Mouse (Mus musculus) ES-Bruce4 (cell line): ENCODE data around the gene Lamtor3. TPM values are rescaled to one million over a fixed set of nuclear protein-coding genes. Genes with fewer than 3 reads are reported as not detected.

ENCODE experiments used
- H3K27ac ChIP-seq: 2 replicates; pipeline ENCODE4 v1.5.1; 2012; ENCODE audit warnings: low read length, inconsistent platforms; ENCODE audit not compliant: insufficient read depth
- H3K27me3 ChIP-seq: 2 replicates; pipeline ENCODE4 v1.6.1; 2012; ENCODE audit warnings: mild to moderate bottlenecking, low read length, inconsistent platforms; ENCODE audit not compliant: control insufficient read depth, poor library complexity, insufficient read depth, severe bottlenecking
- H3K36me3 ChIP-seq: 2 replicates; pipeline ENCODE4 v1.6.1; 2012; ENCODE audit warnings: inconsistent platforms, mild to moderate bottlenecking, low read length, moderate library complexity; ENCODE audit not compliant: control insufficient read depth, poor library complexity, insufficient read depth, severe bottlenecking
- H3K4me1 ChIP-seq: one replicate; pipeline ENCODE4 v1.8.1; 2011; ENCODE audit warnings: low read length; ENCODE audit not compliant: control insufficient read depth, insufficient read depth
- H3K4me3 ChIP-seq: 2 replicates; pipeline ENCODE4 v1.5.1; 2011; ENCODE audit warnings: low read depth, mild to moderate bottlenecking, low read length
- H3K9ac ChIP-seq: 2 replicates; pipeline ENCODE4 v1.6.1; 2012; ENCODE audit warnings: low read depth, mild to moderate bottlenecking, inconsistent platforms; ENCODE audit not compliant: poor library complexity, severe bottlenecking
- H3K9me3 ChIP-seq: replicated peaks from 2 replicates; pipeline ENCODE4 v1.6.1; 2012; ENCODE audit warnings: mild to moderate bottlenecking, low read length, inconsistent platforms; ENCODE audit not compliant: control insufficient read depth, poor library complexity, insufficient read depth, severe bottlenecking
- CTCF ChIP-seq: IDR thresholded peaks from one replicate; pipeline ENCODE4 v1.8.1; 2011; ENCODE audit warnings: low read depth, low read length
- EP300 ChIP-seq: IDR thresholded peaks from 2 replicates; pipeline ENCODE4 v1.6.1; 2011; ENCODE audit warnings: low read depth, low read length; ENCODE audit not compliant: insufficient read depth
- POLR2A ChIP-seq: IDR thresholded peaks from one replicate; pipeline ENCODE4 v1.8.1; 2011; ENCODE audit warnings: low read length; ENCODE audit not compliant: insufficient read depth
- polyA plus RNA-seq: library from polyadenylated mRNA; stranded (reverse); fragments of >200 nt; gene quantifications from 2 replicates; pipeline ENCODE4 v1.2.4, GENCODE M21; 2011; ENCODE audit warnings: low read depth; ENCODE audit not compliant: missing spikeins, insufficient read depth, insufficient read length

Lamtor3 gene
- polyA plus RNA-seq, 1 experiment = 47.1 TPM

DNA sequence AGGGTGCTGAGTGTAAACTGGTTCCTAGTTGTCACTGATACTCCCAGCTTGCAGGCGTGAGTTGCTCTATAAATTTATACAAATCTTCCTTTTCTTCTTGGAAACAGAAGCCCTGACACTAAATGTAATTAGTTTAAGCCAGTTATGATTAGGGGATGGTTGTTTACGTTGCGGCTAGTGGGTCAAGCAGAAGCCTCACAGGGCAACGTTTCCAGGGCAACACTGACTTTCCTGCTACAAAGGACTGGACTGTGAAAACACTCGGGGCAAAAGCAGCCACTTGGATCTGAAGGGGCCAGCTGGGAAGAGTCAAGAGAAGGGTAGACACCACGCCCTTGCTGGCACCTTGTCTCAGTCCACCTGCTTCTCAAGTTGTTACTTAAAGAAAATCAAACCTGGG, 18.2 kb downstream of the Lamtor3 start:
- Histone ChIP-seq H3K4me1 (peaks cover 2% of the 10 kb centered on the region), H3K4me3 (no peak overlapping the region), H3K9me3 (no peaks in the 10 kb centered on the region; the same call in 1 of the 2 replicates), H3K27ac (no peak overlapping the region), H3K36me3 (0 out of 2 replicates have a peak, but pooled peaks cover 2% of the 10 kb centered on the region), H3K9ac (no peak overlapping the region), H3K27me3 (no peaks in the 10 kb centered on the region)
- TF ChIP-seq CTCF (no peak), EP300 (no peak), POLR2A (no peak)

DNA sequence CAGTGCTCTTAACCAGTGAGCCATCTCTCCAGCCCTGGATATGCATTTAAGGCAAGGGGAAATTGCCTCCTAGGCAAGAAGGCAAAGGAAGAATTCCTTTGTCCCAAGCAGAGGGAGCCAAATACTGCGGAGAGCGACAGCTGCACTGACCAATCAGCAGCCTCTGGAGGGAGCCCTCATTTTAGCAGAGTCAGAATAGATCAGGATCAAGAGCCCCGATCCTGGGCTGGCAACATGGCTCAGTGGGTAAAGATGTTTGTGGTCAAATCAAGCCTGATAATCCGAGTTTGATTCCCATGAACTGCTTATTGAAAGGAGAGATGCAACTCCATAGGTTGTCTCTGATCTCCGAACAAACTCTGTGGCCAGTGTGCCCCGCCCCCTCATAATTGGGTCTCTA, 20.3 kb downstream of the Lamtor3 start:
- Histone ChIP-seq H3K27me3 (no peaks in the 10 kb centered on the region), H3K9me3 (no peaks in the 10 kb centered on the region; the same call in 1 of the 2 replicates), H3K9ac (peak overlapping the region; percentile 61), H3K4me1 (peaks cover 2% of the 10 kb centered on the region), H3K27ac (no peak overlapping the region), H3K36me3 (no peaks in the 10 kb centered on the region), H3K4me3 (peak overlapping the region; percentile 75)
- peak; percentile 58 for TF ChIP-seq CTCF
- no peak for TF ChIP-seq POLR2A
- TF ChIP-seq EP300 = no peak

DNA sequence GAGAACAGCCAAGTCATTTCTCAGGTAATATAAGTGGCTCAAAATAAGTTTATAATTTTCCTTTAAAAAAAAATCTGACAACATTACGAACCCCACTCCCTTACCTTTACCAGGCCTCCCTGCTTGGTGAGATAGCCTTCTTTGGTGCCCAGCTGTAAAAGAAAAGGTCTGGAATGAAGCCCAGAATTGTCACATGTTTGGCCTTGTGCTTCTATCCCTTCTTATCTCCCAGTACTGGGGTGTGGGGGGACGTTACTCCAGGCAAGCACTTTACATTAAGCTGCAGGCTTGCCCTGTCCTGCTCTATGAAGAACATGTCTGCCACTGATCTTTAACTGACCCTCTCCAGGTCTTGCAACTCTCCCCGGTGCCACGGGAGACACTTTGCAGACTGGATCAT, 22.5 kb downstream of the Lamtor3 start:
- H3K27ac ChIP-seq = no peak overlapping the region
- no peak overlapping the region for H3K9ac ChIP-seq
- no peaks in the 10 kb centered on the region for H3K9me3 ChIP-seq
- no peak overlapping the region for H3K4me3 ChIP-seq
- H3K4me1 ChIP-seq = peaks cover 2% of the 10 kb centered on the region
- no peaks in the 10 kb centered on the region for H3K27me3 ChIP-seq
- H3K36me3 ChIP-seq = no peaks in the 10 kb centered on the region
- TF ChIP-seq CTCF (no peak), EP300 (no peak), POLR2A (no peak)

DNA sequence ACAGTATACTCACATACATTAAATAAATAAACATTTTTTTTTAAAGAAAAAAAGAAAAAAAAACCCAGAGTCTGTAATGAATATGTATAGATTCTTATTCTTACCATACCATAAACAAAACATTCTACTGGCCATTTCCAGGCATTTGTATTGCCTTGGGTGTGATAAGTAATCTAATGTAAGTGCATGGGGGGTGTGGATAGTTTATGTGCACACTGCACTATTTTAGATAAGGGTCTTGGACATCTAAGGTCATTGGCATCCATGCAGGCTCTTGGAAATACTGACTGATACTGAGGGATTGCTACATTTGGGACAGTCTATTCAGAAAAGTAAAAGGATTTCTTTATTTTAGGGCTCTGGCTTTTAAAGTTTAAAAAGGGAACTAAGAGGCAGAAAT, 23.2 kb downstream of the Lamtor3 start:
- TF ChIP-seq CTCF (no peak), POLR2A (no peak), EP300 (no peak)
- Histone ChIP-seq H3K9me3 (no peaks in the 10 kb centered on the region), H3K9ac (no peak overlapping the region), H3K36me3 (no peaks in the 10 kb centered on the region), H3K27ac (no peak overlapping the region), H3K4me3 (no peak overlapping the region), H3K4me1 (peaks cover 2% of the 10 kb centered on the region), H3K27me3 (no peaks in the 10 kb centered on the region)

DNA sequence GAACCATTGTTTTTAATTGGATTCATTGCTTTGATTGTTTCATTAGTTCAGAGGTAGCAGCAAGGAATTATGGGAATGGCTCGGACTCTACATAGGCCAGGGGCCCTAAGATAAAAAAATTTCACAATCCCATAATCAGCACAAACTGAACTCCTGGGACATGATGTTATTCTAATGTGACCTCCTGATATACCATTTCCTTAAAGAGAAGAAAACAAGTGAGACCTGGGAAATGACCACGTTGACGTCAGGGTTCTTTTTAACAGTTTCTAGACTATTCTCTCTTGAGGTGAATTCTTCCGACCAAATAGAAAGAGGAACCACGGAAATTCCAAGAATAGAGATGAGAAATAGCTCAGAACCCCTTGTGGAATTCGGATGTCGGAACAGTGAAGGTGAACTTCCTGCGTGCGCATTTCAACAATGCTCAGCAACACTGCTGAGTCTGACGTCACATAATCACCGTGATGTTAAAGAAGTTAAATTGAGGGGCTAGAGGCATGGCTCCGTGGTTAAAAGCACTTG, 23.9 kb downstream of the Lamtor3 start:
- Histone ChIP-seq H3K9ac (no peak overlapping the region), H3K9me3 (no peaks in the 10 kb centered on the region), H3K4me1 (peaks cover 2% of the 10 kb centered on the region), H3K27ac (no peak overlapping the region), H3K27me3 (no peaks in the 10 kb centered on the region), H3K36me3 (no peaks in the 10 kb centered on the region), H3K4me3 (no peak overlapping the region)
- TF ChIP-seq CTCF (no peak), POLR2A (no peak), EP300 (no peak)

DNA sequence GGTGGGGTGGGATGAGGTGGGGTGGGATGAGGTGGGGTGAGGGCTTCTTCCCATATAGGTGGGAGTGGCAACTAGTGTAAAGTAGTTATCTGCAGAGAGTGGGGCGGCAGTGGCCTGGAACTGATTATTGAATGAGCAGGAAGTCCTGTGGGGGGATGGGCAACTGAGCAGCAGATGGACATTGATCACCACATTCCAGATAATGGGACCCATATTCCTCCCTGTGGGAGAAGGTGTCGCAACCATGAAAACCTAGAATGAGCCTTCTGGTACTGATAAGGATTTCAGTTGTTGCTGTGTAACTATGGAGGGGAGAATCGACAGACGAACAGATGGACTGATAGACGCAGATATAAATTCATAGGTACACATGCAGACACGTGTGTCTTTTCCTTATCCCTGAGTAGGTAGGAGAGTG, 25.4 kb downstream of the Lamtor3 start:
- TF ChIP-seq CTCF (no peak), EP300 (no peak), POLR2A (no peak)
- Histone ChIP-seq H3K36me3 (no peaks in the 10 kb centered on the region), H3K27me3 (no peaks in the 10 kb centered on the region), H3K4me1 (peaks cover 2% of the 10 kb centered on the region), H3K27ac (no peak overlapping the region), H3K9me3 (no peaks in the 10 kb centered on the region), H3K9ac (no peak overlapping the region), H3K4me3 (no peak overlapping the region)
